Mouse (Mus musculus) forebrain, embryonic 11.5 days (tissue): Measurements from ENCODE around the gene Trim28. TPM values are rescaled to one million over a fixed set of nuclear protein-coding genes. Genes with fewer than 3 reads are reported as not detected.
"Not testable (repeated sequence)": the region's sequence is repeated elsewhere in the genome, so short reads cannot be mapped to it uniquely, and the experiment has no call there.

Source experiments
- ATAC-seq: fragments of 200-750 bp; cut with Nextera tagmentation; replicated peaks from 2 replicates; pipeline ENCODE4 v1.8.0; 2017; ENCODE audit warnings: moderate TSS enrichment; ENCODE audit not compliant: low FRiP score
- DNase-seq: peaks from one replicate; pipeline ENCODE4 v3.0.0-alpha.2; 2017; ENCODE audit warnings: low spot score
- H3K27ac ChIP-seq: fragments of 300-500 bp; sonication (generic); 2 replicates; pipeline ENCODE4 v1.5.1; 2014; ENCODE audit warnings: low read depth, low read length
- H3K27me3 ChIP-seq: fragments of 300-500 bp; sonication (generic); 2 replicates; pipeline ENCODE4 v1.6.1; 2014; ENCODE audit warnings: mild to moderate bottlenecking, low read length, mixed read lengths; ENCODE audit not compliant: control insufficient read depth, insufficient read depth
- H3K36me3 ChIP-seq: fragments of 300-500 bp; sonication (generic); 2 replicates; pipeline ENCODE4 v1.6.1; 2014; ENCODE audit warnings: mild to moderate bottlenecking, low read length, moderate library complexity, mixed read lengths; ENCODE audit not compliant: control insufficient read depth, insufficient read depth
- H3K4me1 ChIP-seq: fragments of 300-500 bp; sonication (generic); replicated peaks from 2 replicates; pipeline ENCODE4 v1.6.1; 2014; ENCODE audit warnings: low read length, mixed read lengths; ENCODE audit not compliant: control insufficient read depth, insufficient read depth
- H3K4me2 ChIP-seq: fragments of 300-500 bp; sonication (generic); 2 replicates; pipeline ENCODE4 v1.6.1; 2014; ENCODE audit warnings: low read depth, mild to moderate bottlenecking, low read length, moderate library complexity, mixed read lengths; ENCODE audit not compliant: severe bottlenecking
- H3K4me3 ChIP-seq: fragments of 300-500 bp; sonication (generic); 2 replicates; pipeline ENCODE4 v1.5.1; 2014; ENCODE audit warnings: low read depth, low read length
- H3K9ac ChIP-seq: fragments of 300-500 bp; sonication (generic); 2 replicates; pipeline ENCODE4 v1.6.1; 2014; ENCODE audit warnings: low read length
- H3K9me3 ChIP-seq: fragments of 300-500 bp; sonication (generic); 2 replicates; pipeline ENCODE4 v1.6.1; 2016; ENCODE audit warnings: low read length, mixed read lengths; ENCODE audit not compliant: control insufficient read depth
- WGBS: fragments of 180-500 bp; shearing (Covaris S2); extraction: QIAGEN DNeasy Blood & Tissue Kit; methylation state at CpG from one replicate; pipeline ENCODE4 v1.1.7; 2014; 5-methylcytosine and 5-hydroxymethylcytosine counted together
- polyA plus RNA-seq: library from polyadenylated mRNA; unstranded; fragments of >200 nt; fragmentation: Nextera tagmentation; extraction: Ambion mirVana; gene quantifications from 2 replicates; pipeline ENCODE4 v1.2.1, GENCODE M21; 2014

Trim28 gene
- polyA plus RNA-seq, 1 experiment from 2014 or later: 507 TPM

- ATAC-seq (no peak), DNase-seq (no peak)
- Histone ChIP-seq H3K9ac (peak overlapping the region; percentile 70), H3K27ac (peak overlapping the region; percentile 93), H3K36me3 (no peaks in the 10 kb centered on the region), H3K4me2 (peak overlapping the region; percentile 63), H3K9me3 (no peaks in the 10 kb centered on the region), H3K4me1 (peaks cover 2% of the 10 kb centered on the region; the same call in 1 of the 2 replicates), H3K27me3 (no peaks in the 10 kb centered on the region), H3K4me3 (peak overlapping the region; percentile 55)
- WGBS: 3% methylated on average over 15 of the region's 15 CpGs
These were observed 55.0 kb downstream of the Trim28 start for GRCm38 (mm10) chr7:13053961-13054286.

- ATAC-seq (peak; percentile 96), DNase-seq (peak; percentile 95)
- Histone ChIP-seq H3K36me3 (no peaks in the 10 kb centered on the region), H3K9me3 (no peaks in the 10 kb centered on the region), H3K4me3 (peak within 1 kb of the TSS; percentile 55), H3K4me1 (peaks cover 2% of the 10 kb centered on the region; the same call in 1 of the 2 replicates), H3K9ac (peak within 1 kb of the TSS; percentile 70), H3K27me3 (no peaks in the 10 kb centered on the region), H3K4me2 (peak within 1 kb of the TSS; percentile 63), H3K27ac (peak within 1 kb of the TSS; percentile 93)
- WGBS: under 1% methylated on average over 41 of the region's 41 CpGs
These were observed 55.5 kb downstream of the Trim28 start, which contains the start of gene Mzf1 for GRCm38 (mm10) chr7:13054287-13055010. Mzf1 (minus strand) TSS chr7:13054764.

- 54% methylated on average over 8 of the region's 8 CpGs for WGBS
- DNase-seq (no peak), ATAC-seq (no peak)
- Histone ChIP-seq H3K9me3 (no peaks in the 10 kb centered on the region), H3K27me3 (no peaks in the 10 kb centered on the region), H3K27ac (no peak overlapping the region), H3K36me3 (no peaks in the 10 kb centered on the region), H3K4me3 (no peak overlapping the region), H3K9ac (no peak overlapping the region), H3K4me1 (peaks cover 2% of the 10 kb centered on the region; the same call in 1 of the 2 replicates), H3K4me2 (no peak overlapping the region)
These were observed 58.2 kb downstream of the Trim28 start for GRCm38 (mm10) chr7:13056913-13057700.

- H3K27ac ChIP-seq: no peak overlapping the region
- no peak for DNase-seq
- H3K9me3 ChIP-seq: no peaks in the 10 kb centered on the region
- no peak overlapping the region for H3K4me2 ChIP-seq
- H3K4me1 ChIP-seq: no peaks in the 10 kb centered on the region
- WGBS: 92% methylated on average over 9 of the region's 9 CpGs
- no peaks in the 10 kb centered on the region for H3K27me3 ChIP-seq
- no peak overlapping the region for H3K4me3 ChIP-seq
- no peaks in the 10 kb centered on the region for H3K36me3 ChIP-seq
- ATAC-seq: no peak
- H3K9ac ChIP-seq: no peak overlapping the region
These were observed 60.6 kb downstream of the Trim28 start for GRCm38 (mm10) chr7:13059536-13059935.

GRCm38 (mm10) chr7:13063399-13063798 is 64.5 kb downstream of the Trim28 start:
- not testable (repeated sequence) for H3K4me1 ChIP-seq, H3K27ac ChIP-seq, H3K4me3 ChIP-seq, H3K9me3 ChIP-seq, H3K36me3 ChIP-seq, H3K4me2 ChIP-seq, H3K9ac ChIP-seq, DNase-seq, H3K27me3 ChIP-seq
- 41% methylated on average over 2 of the region's 2 CpGs for WGBS
- ATAC-seq: peak; percentile 21; the same call in 1 of the 2 replicates

GRCm38 (mm10) chr7:13072293-13072692 is 73.4 kb downstream of the Trim28 start:
- WGBS: 62% methylated on average over 5 of the region's 5 CpGs
- no peak overlapping the region for H3K9ac ChIP-seq
- no peak for ATAC-seq
- H3K4me2 ChIP-seq: no peak overlapping the region
- no peaks in the 10 kb centered on the region for H3K9me3 ChIP-seq
- DNase-seq: no peak
- no peaks in the 10 kb centered on the region for H3K27me3 ChIP-seq
- no peaks in the 10 kb centered on the region for H3K36me3 ChIP-seq
- no peaks in the 10 kb centered on the region for H3K4me1 ChIP-seq
- H3K27ac ChIP-seq: no peak overlapping the region
- no peak overlapping the region for H3K4me3 ChIP-seq

Other genes with a start within 250 kb of the Trim28 start
- gene Zscan18, start 195.5 kb upstream of the Trim28 start, polyA plus RNA-seq: 12.3 and 13.3 TPM in 2 replicates
- gene Zfp329, start 180.3 kb upstream of the Trim28 start, polyA plus RNA-seq: 27.5 and 28.9 TPM in 2 replicates
- gene Zfp110, start 164.4 kb upstream of the Trim28 start, polyA plus RNA-seq: 32.3 and 32.9 TPM in 2 replicates
- gene Zfp128, start 117.9 kb upstream of the Trim28 start, polyA plus RNA-seq: 5.3 and 6.2 TPM in 2 replicates
- gene Zscan22, start 101.3 kb upstream of the Trim28 start, polyA plus RNA-seq: 20.2 and 23.4 TPM in 2 replicates
- gene Rps5, start 76.8 kb upstream of the Trim28 start, polyA plus RNA-seq: 800 and 844 TPM in 2 replicates
- gene Rnf225, start 71.7 kb upstream of the Trim28 start, polyA plus RNA-seq: 1.3 and 1.6 TPM in 2 replicates
- 10.8 and 11.2 TPM in 2 replicates for gene Zfp324, start 33.3 kb upstream of the Trim28 start, polyA plus RNA-seq
- 12.8 and 14.6 TPM in 2 replicates for gene Zfp446, start 21.3 kb upstream of the Trim28 start, polyA plus RNA-seq
- gene Slc27a5, start 922 bp upstream of the Trim28 start, polyA plus RNA-seq: 0.13 TPM in 1 of 2 replicates, not detected in the other
- 31.9 and 37.3 TPM in 2 replicates for gene Zbtb45, start 10.9 kb downstream of the Trim28 start, polyA plus RNA-seq
- gene Chmp2a, start 35.7 kb downstream of the Trim28 start, polyA plus RNA-seq: 114 and 127 TPM in 2 replicates
- gene Ube2m, start 39.2 kb downstream of the Trim28 start, polyA plus RNA-seq: 165 and 183 TPM in 2 replicates
- 3.8 and 4.0 TPM in 2 replicates for gene Mzf1, start 55.6 kb downstream of the Trim28 start, polyA plus RNA-seq
- not detected in 2 replicates for gene Vmn1r85, start 96.1 kb downstream of the Trim28 start, polyA plus RNA-seq
- not detected in 2 replicates for gene Vmn1r86, start 120.8 kb downstream of the Trim28 start, polyA plus RNA-seq
- not detected in 2 replicates for gene Vmn1r87, start 141.0 kb downstream of the Trim28 start, polyA plus RNA-seq
- gene Vmn1r88, start 160.5 kb downstream of the Trim28 start, polyA plus RNA-seq: 0.03 TPM in 1 of 2 replicates, not detected in the other
- gene Vmn1r89, start 213.9 kb downstream of the Trim28 start, polyA plus RNA-seq: not detected in 2 replicates